Mouse (Mus musculus) limb, embryonic 15.5 days (tissue): ENCODE data around the gene Nfix. TPM values are rescaled to one million over a fixed set of nuclear protein-coding genes. Genes with fewer than 3 reads are reported as not detected.

ENCODE experiments used
- ATAC-seq: fragments of 200-750 bp; cut with Nextera tagmentation; 2 replicates; pipeline ENCODE4 v1.8.0; 2017; ENCODE audit warnings: low read depth, moderate TSS enrichment; ENCODE audit not compliant: insufficient number of reproducible peaks, low FRiP score, low TSS enrichment
- H3K27ac ChIP-seq: fragments of 300-500 bp; sonication (generic); 2 replicates; pipeline ENCODE4 v1.5.1; 2015; ENCODE audit warnings: moderate library complexity, mild to moderate bottlenecking, inconsistent platforms
- H3K27me3 ChIP-seq: fragments of 300-500 bp; sonication (generic); 2 replicates; pipeline ENCODE4 v1.6.1; 2015; ENCODE audit warnings: inconsistent platforms
- H3K36me3 ChIP-seq: fragments of 300-500 bp; sonication (generic); 2 replicates; pipeline ENCODE4 v1.6.1; 2015; ENCODE audit warnings: inconsistent platforms
- H3K4me1 ChIP-seq: fragments of 300-500 bp; sonication (generic); 2 replicates; pipeline ENCODE4 v1.6.1; 2015; ENCODE audit warnings: inconsistent platforms
- H3K4me2 ChIP-seq: fragments of 300-500 bp; sonication (generic); 2 replicates; pipeline ENCODE4 v1.6.1; 2015; ENCODE audit warnings: mild to moderate bottlenecking, inconsistent platforms
- H3K4me3 ChIP-seq: fragments of 300-500 bp; sonication (generic); 2 replicates; pipeline ENCODE4 v1.5.1; 2015; ENCODE audit warnings: mild to moderate bottlenecking, inconsistent platforms
- H3K9ac ChIP-seq: fragments of 300-500 bp; sonication (generic); 2 replicates; pipeline ENCODE4 v1.6.1; 2015; ENCODE audit warnings: inconsistent platforms
- H3K9me3 ChIP-seq: fragments of 300-500 bp; sonication (generic); 2 replicates; pipeline ENCODE4 v1.6.1; 2016; ENCODE audit warnings: inconsistent platforms
- WGBS: fragments of 180-500 bp; shearing (Covaris S2); methylation state at CpG from one replicate; pipeline ENCODE4 v1.1.7; 2015; 5-methylcytosine and 5-hydroxymethylcytosine counted together
- polyA plus RNA-seq: library from polyadenylated mRNA; unstranded; fragments of >200 nt; fragmentation: Nextera tagmentation; extraction: Ambion mirVana; gene quantifications from 2 replicates; pipeline ENCODE4 v1.2.1, GENCODE M21; 2015

Gene Nfix
- polyA plus RNA-seq, 1 experiment from 2014 or later: 100 TPM

DNA sequence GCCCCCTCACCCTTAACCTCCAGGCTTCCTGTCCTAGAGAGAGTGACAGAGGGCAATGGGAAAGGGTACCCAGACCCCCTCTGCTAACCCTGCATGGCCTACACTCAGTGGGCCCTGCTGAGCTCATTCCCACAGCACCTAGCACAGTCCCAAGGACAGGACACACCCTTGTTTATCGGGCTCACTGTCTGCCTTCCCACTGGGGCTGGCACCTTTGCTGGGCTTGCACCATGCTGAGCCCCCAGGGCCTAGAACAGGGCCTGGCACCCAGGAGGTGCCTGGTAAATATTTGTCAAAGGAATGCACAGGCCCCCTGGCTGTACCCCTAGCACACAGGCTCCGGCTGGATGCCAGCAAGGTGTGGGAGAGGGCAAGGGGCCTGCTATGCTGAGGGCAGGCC is 9.6 kb downstream of the Nfix start:
- peak overlapping the region; percentile 71 for H3K27ac ChIP-seq
- H3K4me3 ChIP-seq: no peak overlapping the region
- no peaks in the 10 kb centered on the region for H3K27me3 ChIP-seq
- 54% methylated on average over 2 of the region's 2 CpGs for WGBS
- no peaks in the 10 kb centered on the region for H3K9me3 ChIP-seq
- peaks cover 99% of the 10 kb centered on the region for H3K4me1 ChIP-seq
- no peak for ATAC-seq
- H3K36me3 ChIP-seq: peaks cover 1% of the 10 kb centered on the region; the same call in 1 of the 2 replicates
- peak overlapping the region; percentile 6; the same call in 1 of the 2 replicates for H3K4me2 ChIP-seq
- no peak overlapping the region for H3K9ac ChIP-seq

DNA sequence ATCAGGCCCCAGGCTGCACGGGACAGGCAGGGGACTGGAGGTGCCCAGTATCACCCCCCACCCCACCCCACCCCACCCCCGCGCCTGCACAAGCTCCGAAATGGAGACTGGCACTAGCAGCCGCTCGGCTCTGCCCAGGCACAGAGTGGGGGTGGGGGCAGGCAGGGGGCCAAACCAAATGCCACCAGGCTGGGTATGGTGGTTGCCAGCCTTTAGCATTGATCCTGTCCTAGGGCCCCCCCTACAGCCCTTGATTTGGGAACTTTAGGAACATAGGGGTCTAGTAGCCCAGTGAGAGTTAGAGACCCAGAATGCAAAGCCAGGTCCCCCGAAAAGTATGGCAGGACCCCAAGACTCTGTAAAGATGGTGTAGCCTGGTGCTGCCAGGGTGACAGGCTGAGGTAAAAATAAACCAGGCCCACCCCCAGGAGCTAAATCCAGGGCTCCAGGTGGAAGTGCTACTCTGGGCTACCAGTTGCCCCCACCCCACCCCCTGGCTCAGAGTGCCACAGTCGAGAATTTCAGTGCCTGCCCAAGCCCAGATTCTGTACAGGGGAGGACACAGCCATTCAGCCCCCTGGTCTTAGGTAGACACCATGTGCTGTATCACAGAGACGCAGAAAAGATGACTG is 10.2 kb downstream of the Nfix start:
- Histone ChIP-seq H3K9me3 (no peaks in the 10 kb centered on the region), H3K27me3 (0 out of 2 replicates have a peak, but pooled peaks cover under 1% of the 10 kb centered on the region), H3K9ac (no peak overlapping the region), H3K36me3 (no peaks in the 10 kb centered on the region; the same call in 1 of the 2 replicates), H3K27ac (peak overlapping the region; percentile 71), H3K4me2 (peak overlapping the region; percentile 37; the same call in 1 of the 2 replicates), H3K4me1 (peaks cover 99% of the 10 kb centered on the region), H3K4me3 (no peak overlapping the region)
- 59% methylated on average over 9 of the region's 9 CpGs for WGBS
- no peak for ATAC-seq

- no peaks in the 10 kb centered on the region; the same call in 1 of the 2 replicates for H3K36me3 ChIP-seq
- no peak for ATAC-seq
- peaks cover 7% of the 10 kb centered on the region; the same call in 1 of the 2 replicates for H3K27me3 ChIP-seq
- H3K4me2 ChIP-seq: peak overlapping the region; percentile 37
- H3K9ac ChIP-seq: no peak overlapping the region
- peaks cover 99% of the 10 kb centered on the region for H3K4me1 ChIP-seq
- H3K9me3 ChIP-seq: no peaks in the 10 kb centered on the region
- H3K27ac ChIP-seq: peak overlapping the region; percentile 71
- WGBS: 52% methylated on average over 5 of the region's 5 CpGs
- 0 out of 2 replicates have a peak overlapping the region, but pooled peaks have one; percentile 7 for H3K4me3 ChIP-seq
Observed at GRCm38 (mm10) chr8:84789345-84789744, 10.8 kb downstream of the Nfix start.

GRCm38 (mm10) chr8:84788896-84789295 is 11.2 kb downstream of the Nfix start:
- Histone ChIP-seq H3K36me3 (no peaks in the 10 kb centered on the region; the same call in 1 of the 2 replicates), H3K4me2 (peak overlapping the region; percentile 37), H3K27ac (peak overlapping the region; percentile 71), H3K4me1 (peaks cover 99% of the 10 kb centered on the region), H3K9ac (no peak overlapping the region), H3K9me3 (no peaks in the 10 kb centered on the region), H3K27me3 (peaks cover 11% of the 10 kb centered on the region; the same call in 1 of the 2 replicates), H3K4me3 (peak overlapping the region; percentile 7)
- no peak for ATAC-seq
- 8% methylated on average over 11 of the region's 11 CpGs for WGBS

DNA sequence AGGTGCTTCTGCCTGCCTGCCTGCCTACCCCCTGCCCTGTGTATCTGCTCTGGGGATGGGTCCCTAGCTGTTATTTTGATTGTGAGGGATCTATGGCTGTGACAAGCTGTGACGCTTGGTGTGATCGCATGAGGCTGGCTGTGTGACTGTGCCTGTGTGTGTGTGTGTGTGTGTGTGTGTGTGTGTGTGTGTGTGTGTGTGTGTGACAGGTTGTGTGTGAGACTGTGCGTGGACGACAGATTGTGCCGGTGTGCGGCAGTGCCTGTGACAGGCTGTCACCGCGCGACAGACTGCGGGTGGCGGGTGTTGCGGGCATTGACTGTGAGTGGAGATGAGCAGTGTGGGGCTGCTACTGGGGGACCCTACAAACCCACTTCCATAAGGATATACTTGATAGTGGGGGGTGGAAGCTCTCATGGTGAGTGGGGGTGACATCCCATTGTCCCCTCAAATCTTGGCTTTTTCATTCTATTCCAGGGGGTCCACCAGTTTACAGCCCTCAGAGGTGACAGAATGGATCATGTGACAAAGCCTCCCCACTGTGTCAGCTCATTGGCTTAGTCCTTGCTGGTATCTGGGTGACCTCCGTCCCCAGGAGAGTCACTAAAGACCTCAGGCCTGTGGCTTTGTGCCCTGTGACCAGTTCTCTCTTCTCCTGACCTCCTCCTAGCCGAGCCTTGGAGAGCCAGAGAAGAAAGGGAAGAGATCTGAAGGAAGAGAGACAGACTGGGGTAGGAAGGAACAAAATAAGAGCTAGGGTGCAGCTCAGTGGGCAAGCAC is 12.4 kb downstream of the Nfix start:
- H3K27me3 ChIP-seq: peaks cover 13% of the 10 kb centered on the region; the same call in 1 of the 2 replicates
- H3K4me2 ChIP-seq: no peak overlapping the region
- 58% methylated on average over 14 of the region's 14 CpGs for WGBS
- no peaks in the 10 kb centered on the region for H3K9me3 ChIP-seq
- no peak for ATAC-seq
- H3K4me1 ChIP-seq: peaks cover 99% of the 10 kb centered on the region
- H3K4me3 ChIP-seq: no peak overlapping the region
- peak overlapping the region; percentile 76; the same call in 1 of the 2 replicates for H3K27ac ChIP-seq
- no peak overlapping the region for H3K9ac ChIP-seq
- H3K36me3 ChIP-seq: no peaks in the 10 kb centered on the region; the same call in 1 of the 2 replicates

DNA sequence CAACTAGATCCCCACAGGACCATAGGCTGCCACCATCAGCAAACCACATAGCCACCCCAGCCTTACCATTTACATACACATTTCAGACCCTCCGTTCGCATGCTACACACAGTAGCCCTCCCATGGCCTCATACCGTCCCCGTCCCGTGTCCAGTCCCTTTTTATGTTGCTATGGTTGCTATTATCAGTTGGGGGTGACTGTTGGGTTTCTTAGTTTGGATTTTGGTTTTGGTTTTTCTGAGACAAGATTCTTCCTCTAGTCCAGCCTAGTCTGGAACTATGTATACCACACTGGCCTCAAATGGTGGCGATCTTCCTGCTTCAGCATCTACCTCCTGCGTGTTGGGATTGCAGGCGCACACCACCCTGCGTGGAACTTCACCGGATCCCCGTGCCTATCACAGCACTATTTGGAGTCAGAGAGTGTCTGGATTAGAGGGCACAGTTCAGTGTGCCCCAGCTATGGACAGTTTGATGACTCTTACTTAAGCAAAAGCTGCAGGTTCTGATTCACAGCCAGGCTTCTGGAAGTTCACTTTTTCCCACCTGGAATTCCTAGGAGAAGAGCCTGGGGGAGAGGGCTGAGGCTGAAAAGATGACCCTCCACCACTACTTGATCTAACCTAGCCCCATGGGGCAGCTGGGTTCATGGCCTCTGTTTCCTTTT is 13.2 kb downstream of the Nfix start:
- Histone ChIP-seq H3K9me3 (no peaks in the 10 kb centered on the region), H3K4me1 (peaks cover 99% of the 10 kb centered on the region), H3K4me3 (peak overlapping the region; percentile 21), H3K27ac (peak overlapping the region; percentile 76), H3K9ac (no peak overlapping the region), H3K27me3 (peaks cover 13% of the 10 kb centered on the region; the same call in 1 of the 2 replicates), H3K4me2 (peak overlapping the region; percentile 50), H3K36me3 (no peaks in the 10 kb centered on the region; the same call in 1 of the 2 replicates)
- 34% methylated on average over 11 of the region's 11 CpGs for WGBS
- ATAC-seq: no peak

DNA sequence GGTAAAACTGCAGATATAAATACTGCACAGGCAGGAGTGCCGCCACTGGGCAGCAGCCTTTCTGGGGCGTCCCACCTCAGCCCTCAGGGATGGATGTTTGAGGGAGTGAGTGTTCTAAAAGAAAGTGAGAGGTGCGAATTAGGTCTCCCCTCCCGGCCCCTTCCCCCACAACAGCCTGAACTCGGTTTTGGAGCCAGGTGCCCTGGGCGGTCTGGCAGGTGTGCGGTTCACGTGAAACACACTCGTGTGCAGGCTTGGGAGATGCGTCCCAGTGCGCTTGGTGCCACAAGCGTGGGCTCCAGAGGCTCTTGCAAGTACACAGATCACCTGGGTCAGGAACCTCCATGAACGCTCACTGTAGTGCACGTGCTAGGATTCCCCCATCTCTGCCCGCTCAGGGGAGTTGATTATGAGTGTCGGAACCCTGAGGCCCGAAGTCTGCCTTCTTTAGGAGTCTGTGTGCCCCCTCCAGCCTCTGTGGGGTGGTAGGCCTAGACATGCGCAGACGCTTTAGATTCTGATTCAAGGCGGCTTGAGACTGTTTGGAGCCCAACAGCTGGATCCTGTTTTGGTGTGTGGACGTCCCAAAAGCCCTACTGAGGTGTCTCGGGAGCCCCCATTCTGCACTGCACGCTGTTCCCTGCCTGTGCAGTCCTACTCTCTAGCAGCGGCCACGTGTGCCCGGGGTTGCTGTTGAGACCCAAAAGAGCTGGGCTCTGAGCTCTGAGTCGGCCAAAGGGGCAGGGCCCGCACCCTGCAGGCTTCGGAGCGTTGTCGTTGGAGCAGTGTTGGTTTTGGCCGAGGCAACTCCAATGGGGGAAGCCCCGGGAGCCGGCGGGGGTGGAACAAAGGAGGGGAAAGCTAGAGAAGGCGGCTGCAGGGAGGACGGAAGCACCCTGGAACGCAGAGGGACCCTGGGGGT is 14.1 kb downstream of the Nfix start:
- Histone ChIP-seq H3K9me3 (no peaks in the 10 kb centered on the region), H3K36me3 (no peaks in the 10 kb centered on the region; the same call in 1 of the 2 replicates), H3K4me1 (peaks cover 100% of the 10 kb centered on the region), H3K27ac (peak overlapping the region; percentile 76), H3K4me3 (peak overlapping the region; percentile 21), H3K9ac (peak overlapping the region; percentile 20; the same call in 1 of the 2 replicates), H3K4me2 (peak overlapping the region; percentile 50), H3K27me3 (peaks cover 18% of the 10 kb centered on the region; the same call in 1 of the 2 replicates)
- 23% methylated on average over 38 of the region's 38 CpGs for WGBS
- ATAC-seq: peak; percentile 20

DNA sequence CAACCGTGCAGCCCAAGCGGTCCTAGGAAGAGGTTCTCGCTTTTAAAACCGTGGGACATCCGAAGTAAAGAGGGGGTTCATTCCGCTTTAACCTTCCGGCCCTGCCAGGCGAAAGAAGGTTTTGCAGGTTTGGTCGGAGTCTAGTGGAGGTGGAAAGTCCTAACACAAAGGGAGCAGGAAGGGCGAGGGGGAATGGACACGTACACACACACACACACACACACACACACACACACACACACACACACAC is 14.7 kb downstream of the Nfix start:
- Histone ChIP-seq H3K9ac (peak overlapping the region; percentile 31; the same call in 1 of the 2 replicates), H3K27ac (no peak overlapping the region), H3K9me3 (no peaks in the 10 kb centered on the region), H3K4me1 (peaks cover 99% of the 10 kb centered on the region), H3K27me3 (peaks cover 18% of the 10 kb centered on the region; the same call in 1 of the 2 replicates), H3K4me2 (peak overlapping the region; percentile 50), H3K4me3 (peak overlapping the region; percentile 21), H3K36me3 (no peaks in the 10 kb centered on the region; the same call in 1 of the 2 replicates)
- 38% methylated on average over 11 of the region's 11 CpGs for WGBS
- no peak for ATAC-seq

GRCm38 (mm10) chr8:84784681-84785505 is 15.3 kb downstream of the Nfix start:
- Histone ChIP-seq H3K4me2 (peak overlapping the region; percentile 50), H3K4me3 (peak overlapping the region; percentile 21), H3K4me1 (peaks cover 99% of the 10 kb centered on the region), H3K9me3 (no peaks in the 10 kb centered on the region), H3K27me3 (peaks cover 18% of the 10 kb centered on the region; the same call in 1 of the 2 replicates), H3K9ac (peak overlapping the region; percentile 31; the same call in 1 of the 2 replicates), H3K27ac (no peak overlapping the region), H3K36me3 (no peaks in the 10 kb centered on the region; the same call in 1 of the 2 replicates)
- ATAC-seq: no peak
- WGBS: 14% methylated on average over 48 of the region's 48 CpGs

GRCm38 (mm10) chr8:84783919-84784581 is 16.1 kb downstream of the Nfix start:
- no peak for ATAC-seq
- H3K4me1 ChIP-seq: peaks cover 99% of the 10 kb centered on the region

More at GRCm38 (mm10) chr8:84783919-84784581, 16.1 kb downstream of the Nfix start:
- H3K27ac ChIP-seq: peak overlapping the region; percentile 83; the same call in 1 of the 2 replicates
- no peaks in the 10 kb centered on the region; the same call in 1 of the 2 replicates for H3K36me3 ChIP-seq
- H3K9ac ChIP-seq: peak overlapping the region; percentile 45; the same call in 1 of the 2 replicates
- peak overlapping the region; percentile 50 for H3K4me2 ChIP-seq
- H3K4me3 ChIP-seq: peak overlapping the region; percentile 21
- peaks cover 18% of the 10 kb centered on the region; the same call in 1 of the 2 replicates for H3K27me3 ChIP-seq
- 15% methylated on average over 33 of the region's 33 CpGs for WGBS
- H3K9me3 ChIP-seq: no peaks in the 10 kb centered on the region
